Comparison of ENCODE assay signal across 21 mouse cellular contexts in the genomic region with DNA sequence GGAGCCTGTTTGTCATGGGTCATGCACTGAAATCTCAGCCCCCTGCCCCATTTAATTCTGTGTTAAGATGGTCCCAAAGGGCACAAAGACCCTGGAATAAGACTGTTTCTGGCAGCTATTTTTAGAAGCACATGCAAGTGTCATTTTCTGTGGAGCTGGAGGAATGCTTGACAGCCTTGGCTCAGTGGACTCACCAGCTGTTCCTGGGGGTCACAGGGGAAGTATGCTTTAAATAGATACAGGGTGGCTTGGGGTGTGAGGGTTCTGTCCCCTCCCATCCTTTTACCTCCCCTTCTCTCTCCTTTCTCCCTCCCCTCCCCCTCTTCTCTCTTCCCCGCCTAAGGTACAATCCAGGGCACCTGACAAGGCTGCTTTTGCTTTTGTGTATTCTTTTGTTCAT. TPM values are rescaled to one million over a fixed set of nuclear protein-coding genes. Genes with fewer than 3 reads are reported as not detected.
DNase-seq lines count a peak whose midpoint lies in the region; ATAC-seq and TF ChIP-seq lines count a peak whose summit lies in the region.
"Had no signal": no experiment of that assay in that cellular context is flagged by ENCODE, and none has a peak within 500 bp of the region (broad histone marks: within the 10 kb centered on the region; RNA-seq: fewer than 3 reads in every experiment).

No protein-coding gene starts in this region.

- H3K9me3 ChIP-seq in embryonic facial prominence, embryonic 13.5 days = no peaks in the 10 kb centered on the region
- no peaks in the 10 kb centered on the region for H3K9me3 ChIP-seq in embryonic facial prominence, embryonic 10.5 days
- H3K9me3 ChIP-seq in kidney, embryonic 14.5 days (ENCODE audit: control insufficient read depth, low read length) = no peaks in the 10 kb centered on the region
- no peaks in the 10 kb centered on the region for H3K9me3 ChIP-seq in forebrain, postnatal 0 days (ENCODE audit: low read length)
- H3K9me3 ChIP-seq: G1E; neural tube, embryonic 12.5 days; stomach, embryonic 15.5 days had no signal

- H3K4me1 ChIP-seq in embryonic facial prominence, embryonic 13.5 days = peaks cover 5% of the 10 kb centered on the region
- H3K4me1 ChIP-seq in embryonic facial prominence, embryonic 10.5 days = peaks cover 2% of the 10 kb centered on the region
- H3K4me1 ChIP-seq in kidney, embryonic 14.5 days (ENCODE audit: control insufficient read depth, insufficient read depth, low read length) = 0 out of 2 replicates have a peak, but pooled peaks cover 1% of the 10 kb centered on the region
- peaks cover under 1% of the 10 kb centered on the region; the same call in 1 of the 2 replicates for H3K4me1 ChIP-seq in forebrain, postnatal 0 days (ENCODE audit: insufficient read depth)
- H3K4me1 ChIP-seq: stomach, embryonic 15.5 days had no signal

- intact Hi-C loops in heart, postnatal 10 days (cut with DNase I) = no loop called here

- no peak overlapping the region for H3K4me3 ChIP-seq in embryonic facial prominence, embryonic 13.5 days
- H3K4me3 ChIP-seq in embryonic facial prominence, embryonic 10.5 days = no peak overlapping the region
- H3K4me3 ChIP-seq in kidney, embryonic 14.5 days (ENCODE audit: low read length) = no peak overlapping the region
- H3K4me3 ChIP-seq in forebrain, postnatal 0 days (ENCODE audit: low read depth, low read length) = no peak overlapping the region
- H3K4me3 ChIP-seq: erythroblast, embryonic 14.5 days; neural tube, embryonic 12.5 days; stomach, embryonic 15.5 days had no signal

- no peak for ATAC-seq in embryonic facial prominence, embryonic 13.5 days (ENCODE audit: insufficient number of reproducible peaks, insufficient read depth, low FRiP score, low TSS enrichment, low read depth)
- no peak for ATAC-seq in kidney, embryonic 14.5 days (ENCODE audit: low FRiP score, low TSS enrichment)
- ATAC-seq in forebrain, postnatal 0 days = no peak
- ATAC-seq: CD4-positive, CD25-positive, alpha-beta regulatory T cell, adult 4 months; forebrain, embryonic 14.5 days; liver, postnatal 0 days had no signal

- DNase-seq in embryonic facial prominence, embryonic 10.5 days (ENCODE audit: low spot score) = no peak
- DNase-seq in kidney, postnatal 10 days = peak; percentile 27
- peak; percentile 57 for DNase-seq in gastrocnemius, postnatal 25 days
- DNase-seq in heart, postnatal 10 days = peak; percentile 58 to 59
- no peak for DNase-seq in forebrain, postnatal 0 days
- no peak for DNase-seq in retina, embryonic 14.5 days (ENCODE audit: low spot score)
- DNase-seq: adrenal gland, adult 2 months; cerebellum, postnatal 10 days; embryo, embryonic 11 days; kidney, adult 2 months; liver; liver, postnatal 0 days had no signal

- 0 out of 2 replicates have a peak overlapping the region, but pooled peaks have one; percentile 16 for H3K9ac ChIP-seq in embryonic facial prominence, embryonic 13.5 days
- no peak overlapping the region for H3K9ac ChIP-seq in kidney, embryonic 14.5 days (ENCODE audit: low read depth, low read length)
- H3K9ac ChIP-seq in forebrain, postnatal 0 days = no peak overlapping the region
- H3K9ac ChIP-seq: liver, postnatal 0 days; neural tube, embryonic 12.5 days; stomach, embryonic 15.5 days had no signal

- H3K4me2 ChIP-seq in embryonic facial prominence, embryonic 13.5 days = no peak overlapping the region
- no peak overlapping the region for H3K4me2 ChIP-seq in kidney, embryonic 14.5 days (replicated peaks; ENCODE audit: low read depth, low read length)
- H3K4me2 ChIP-seq in forebrain, postnatal 0 days (ENCODE audit: low read depth) = no peak overlapping the region
- H3K4me2 ChIP-seq: neural tube, embryonic 12.5 days; stomach, embryonic 15.5 days had no signal

- no peak overlapping the region for H3K27ac ChIP-seq in embryonic facial prominence, embryonic 13.5 days
- H3K27ac ChIP-seq in embryonic facial prominence, embryonic 10.5 days (replicated peaks) = no peak overlapping the region
- H3K27ac ChIP-seq in kidney, embryonic 14.5 days (ENCODE audit: low read depth, low read length) = no peak overlapping the region
- no peak overlapping the region for H3K27ac ChIP-seq in forebrain, postnatal 0 days (ENCODE audit: low read depth, low read length)
- H3K27ac ChIP-seq: neural tube, embryonic 12.5 days; stomach, embryonic 15.5 days had no signal

- TF ChIP-seq CTCF in forebrain, postnatal 0 days (IDR thresholded peaks at IDR 0.05; ENCODE audit: low read depth) = no peak

- no peaks in the 10 kb centered on the region for H3K36me3 ChIP-seq in embryonic facial prominence, embryonic 13.5 days
- no peaks in the 10 kb centered on the region for H3K36me3 ChIP-seq in embryonic facial prominence, embryonic 10.5 days (replicated peaks)
- H3K36me3 ChIP-seq in kidney, embryonic 14.5 days (ENCODE audit: control insufficient read depth, insufficient read depth, low read length) = no peaks in the 10 kb centered on the region
- H3K36me3 ChIP-seq in forebrain, postnatal 0 days (ENCODE audit: insufficient read depth) = no peaks in the 10 kb centered on the region
- H3K36me3 ChIP-seq: G1E; stomach, embryonic 15.5 days had no signal

- WGBS in embryonic facial prominence, embryonic 13.5 days = 55% methylated on average over 1 of the region's 1 CpGs
- WGBS in embryonic facial prominence, embryonic 10.5 days = 61% methylated on average over 1 of the region's 1 CpGs
- 43% methylated on average over 1 of the region's 1 CpGs for WGBS in kidney, embryonic 14.5 days
- WGBS in forebrain, postnatal 0 days = 68% methylated on average over 1 of the region's 1 CpGs

- no peaks in the 10 kb centered on the region for H3K27me3 ChIP-seq in embryonic facial prominence, embryonic 13.5 days
- H3K27me3 ChIP-seq in embryonic facial prominence, embryonic 10.5 days (replicated peaks; ENCODE audit: low read depth, poor library complexity, severe bottlenecking) = no peaks in the 10 kb centered on the region
- no peaks in the 10 kb centered on the region for H3K27me3 ChIP-seq in kidney, embryonic 14.5 days (ENCODE audit: control insufficient read depth, insufficient read depth, low read length)
- no peaks in the 10 kb centered on the region for H3K27me3 ChIP-seq in forebrain, postnatal 0 days (ENCODE audit: insufficient read depth, low read length)
- H3K27me3 ChIP-seq: neural tube, embryonic 12.5 days; stomach, embryonic 15.5 days had no signal

RNA-seq across cellular contexts. Expression of a gene that starts 6.1 kb away (rescaled TPM):
- 14.5 and 15.3 TPM in 2 replicates for polyA plus RNA-seq in embryonic facial prominence, embryonic 13.5 days (2015; fragmentation: Nextera tagmentation; extraction: Ambion mirVana)
- 9.8 and 11.2 TPM in 2 replicates for polyA plus RNA-seq in embryonic facial prominence, embryonic 10.5 days (2016; fragmentation: Nextera tagmentation; extraction: Ambion mirVana)
- 13.5 and 17.0 TPM in 2 replicates for polyA plus RNA-seq in kidney, embryonic 14.5 days (2014; fragmentation: Nextera tagmentation; extraction: Ambion mirVana)
- 1,000 to 10,000 TPM; 1,062 to 1,195 TPM for total RNA-seq in gastrocnemius, postnatal 25 days (2021)
- total RNA-seq in heart, postnatal 10 days (2021) = 100 to 1,000 TPM; 281 to 299 TPM
- total RNA-seq in forebrain, postnatal 0 days (2014; rRNA removed) = 40.2 and 46.0 TPM in 2 replicates
- 26.3 and 37.8 TPM in 2 replicates for polyA plus RNA-seq in forebrain, postnatal 0 days (2015; fragmentation: Nextera tagmentation; extraction: Ambion mirVana)
- total RNA-seq: megakaryocyte-erythroid progenitor cell, adult 5-6 weeks had no signal

RNA-seq across cellular contexts. Expression of a gene that starts 7.1 kb away (rescaled TPM):
- polyA plus RNA-seq in embryonic facial prominence, embryonic 13.5 days (2015; fragmentation: Nextera tagmentation; extraction: Ambion mirVana) = 116 and 123 TPM in 2 replicates
- polyA plus RNA-seq in embryonic facial prominence, embryonic 10.5 days (2016; fragmentation: Nextera tagmentation; extraction: Ambion mirVana) = 107 TPM in 2 replicates
- polyA plus RNA-seq in kidney, embryonic 14.5 days (2014; fragmentation: Nextera tagmentation; extraction: Ambion mirVana) = 129 and 142 TPM in 2 replicates
- 10 to 100 TPM; 64.0 to 76.2 TPM for total RNA-seq in gastrocnemius, postnatal 25 days (2021)
- total RNA-seq in heart, postnatal 10 days (2021) = 100 to 1,000 TPM; 120 to 122 TPM
- total RNA-seq in forebrain, postnatal 0 days (2014; rRNA removed) = 115 and 117 TPM in 2 replicates
- 151 and 163 TPM in 2 replicates for polyA plus RNA-seq in forebrain, postnatal 0 days (2015; fragmentation: Nextera tagmentation; extraction: Ambion mirVana)

RNA-seq across cellular contexts. Expression of a gene that starts 29.9 kb away (rescaled TPM):
- 20.1 and 20.4 TPM in 2 replicates for polyA plus RNA-seq in embryonic facial prominence, embryonic 13.5 days (2015; fragmentation: Nextera tagmentation; extraction: Ambion mirVana)
- 20.1 and 20.2 TPM in 2 replicates for polyA plus RNA-seq in embryonic facial prominence, embryonic 10.5 days (2016; fragmentation: Nextera tagmentation; extraction: Ambion mirVana)
- 11.1 and 15.8 TPM in 2 replicates for polyA plus RNA-seq in kidney, embryonic 14.5 days (2014; fragmentation: Nextera tagmentation; extraction: Ambion mirVana)
- 1 to 10 TPM; 7.3 to 7.9 TPM for total RNA-seq in gastrocnemius, postnatal 25 days (2021)
- total RNA-seq in heart, postnatal 10 days (2021) = 1 to 10 TPM; 9.3 to 9.9 TPM
- total RNA-seq in forebrain, postnatal 0 days (2014; rRNA removed) = 10.9 and 14.2 TPM in 2 replicates
- polyA plus RNA-seq in forebrain, postnatal 0 days (2015; fragmentation: Nextera tagmentation; extraction: Ambion mirVana) = 17.7 and 18.6 TPM in 2 replicates

Comparison
In these comparisons a context has a peak if more than half of its experiments do, and no peak if none do; other contexts are left out.
1. DNase-seq: peak in kidney, postnatal 10 days (single experiment), gastrocnemius, postnatal 25 days (single experiment) and heart, postnatal 10 days (2 of 2); none in embryonic facial prominence, embryonic 10.5 days (single experiment), forebrain, postnatal 0 days (single experiment) and retina, embryonic 14.5 days (single experiment).